29 mouse cellular contexts compared by ENCODE assay signal in the genomic region with DNA sequence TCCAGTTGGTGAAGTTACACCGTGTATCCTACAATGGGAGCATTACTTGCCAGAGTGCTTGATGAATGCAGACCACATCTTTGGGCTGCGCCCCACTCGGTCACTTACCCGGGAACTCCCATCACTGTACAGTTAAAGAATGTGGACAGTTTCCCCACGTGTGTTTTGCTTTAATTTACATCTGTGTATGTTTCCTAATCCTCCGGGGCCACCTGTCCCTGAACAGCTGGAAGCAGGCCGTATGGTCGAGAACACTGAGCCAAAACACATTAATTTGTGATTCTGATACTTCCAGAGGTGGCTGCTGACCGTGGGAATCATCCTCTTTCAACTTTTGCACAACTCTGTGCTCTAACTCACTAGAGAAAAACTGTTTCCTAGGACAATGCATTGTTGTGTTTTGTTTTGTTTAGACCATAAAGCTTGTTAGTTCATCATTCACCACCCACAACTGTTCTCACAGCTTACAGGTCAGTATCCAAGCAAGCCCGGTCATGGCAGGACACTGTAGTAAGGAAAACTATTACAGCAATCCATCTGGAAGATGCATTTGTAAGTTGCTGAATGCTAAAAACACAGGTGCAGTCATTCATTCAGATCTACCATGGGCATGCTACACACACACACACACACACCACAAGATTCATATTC. TPM values are rescaled to one million over a fixed set of nuclear protein-coding genes. Genes with fewer than 3 reads are reported as not detected.
DNase-seq lines count a peak whose midpoint lies in the region; ATAC-seq and TF ChIP-seq lines count a peak whose summit lies in the region.
"Had no signal": no experiment of that assay in that cellular context is flagged by ENCODE, and none has a peak within 500 bp of the region (broad histone marks: within the 10 kb centered on the region; RNA-seq: fewer than 3 reads in every experiment).

No protein-coding gene starts in this region.

- TF ChIP-seq POLR2A in myocyte (IDR thresholded peaks at IDR 0.05; ENCODE audit: insufficient read length, low read depth), result no peak

- 43% methylated on average over 10 of the region's 10 CpGs for WGBS in kidney, embryonic 15.5 days

- H3K79me2 ChIP-seq in myocyte (ENCODE audit: control insufficient read depth, insufficient read depth), result no peaks in the 10 kb centered on the region

- peaks cover 19% of the 10 kb centered on the region; the same call in 1 of the 2 replicates for H3K4me1 ChIP-seq in kidney, embryonic 15.5 days
- H3K4me1 ChIP-seq: liver, embryonic 13.5 days; stomach, embryonic 15.5 days had no signal

- no peaks in the 10 kb centered on the region for H3K36me3 ChIP-seq in kidney, embryonic 15.5 days
- no peaks in the 10 kb centered on the region for H3K36me3 ChIP-seq in myocyte (ENCODE audit: control insufficient read depth, insufficient read depth)
- H3K36me3 ChIP-seq: forebrain, embryonic 10.5 days; forebrain, embryonic 15.5 days; heart, embryonic 13.5 days; liver, embryonic 13.5 days; neural tube, embryonic 15.5 days; stomach, embryonic 15.5 days had no signal

- H3K9ac ChIP-seq in kidney, embryonic 15.5 days, result no peak overlapping the region
- H3K9ac ChIP-seq: forebrain, embryonic 15.5 days; heart, embryonic 13.5 days; hindbrain, embryonic 14.5 days; liver, embryonic 13.5 days; neural tube, embryonic 15.5 days; stomach, embryonic 15.5 days had no signal

- no peak overlapping the region for H3K4me2 ChIP-seq in kidney, embryonic 15.5 days
- peak overlapping the region; percentile 19 for H3K4me2 ChIP-seq in myocyte (ENCODE audit: low read depth)
- H3K4me2 ChIP-seq: forebrain, embryonic 15.5 days; heart, embryonic 13.5 days; hindbrain, embryonic 14.5 days; liver, embryonic 13.5 days; neural tube, embryonic 15.5 days; stomach, embryonic 15.5 days had no signal

- H3K4me3 ChIP-seq in kidney, embryonic 15.5 days (replicated peaks), result no peak overlapping the region
- H3K4me3 ChIP-seq in myocyte, result no peak overlapping the region
- H3K4me3 ChIP-seq: forebrain, embryonic 10.5 days; forebrain, embryonic 15.5 days; heart, embryonic 13.5 days; liver, embryonic 13.5 days; neural tube, embryonic 15.5 days; stomach, embryonic 15.5 days had no signal

- DNase-seq in kidney, adult 18-20 months, result no peak
- DNase-seq in adipocyte (ENCODE audit: low spot score), result peak; percentile 69
- DNase-seq in gonadal fat pad, adult 2 months (ENCODE audit: low read depth), result peak; percentile 62
- DNase-seq in frontal cortex, postnatal 25 days (ENCODE audit: low spot score in 2 of 2), result no peak
- DNase-seq: adrenal gland, adult 2 months; cerebellum, adult 8-10 months; cerebellum, postnatal 25 days; heart, postnatal 10 days; liver, embryonic 13.5 days; lung, adult 18-20 months; lung, postnatal 10 days; midbrain, embryonic 14.5 days; retina, postnatal 1 day; right cerebral cortex, postnatal 14 days; thymus, adult 2 months; thymus, postnatal 36 days had no signal

- 0 out of 2 replicates have a peak, but pooled peaks have one; percentile 29 for ATAC-seq in kidney, embryonic 15.5 days (replicated peaks; ENCODE audit: low FRiP score)
- ATAC-seq in CD4-positive, CD25-positive, alpha-beta regulatory T cell, adult 4 months, result no peak
- ATAC-seq: forebrain, embryonic 15.5 days had no signal

- H3K9me3 ChIP-seq in kidney, embryonic 15.5 days (replicated peaks), result no peaks in the 10 kb centered on the region
- H3K9me3 ChIP-seq: forebrain, embryonic 10.5 days; forebrain, embryonic 15.5 days; heart, embryonic 13.5 days; liver, embryonic 13.5 days; neural tube, embryonic 15.5 days; stomach, embryonic 15.5 days had no signal

- H3K27ac ChIP-seq in kidney, embryonic 15.5 days, result 0 out of 2 replicates have a peak overlapping the region, but pooled peaks have one; percentile 2
- H3K27ac ChIP-seq: forebrain, embryonic 10.5 days; forebrain, embryonic 15.5 days; heart, embryonic 13.5 days; hindbrain, embryonic 14.5 days; kidney, postnatal 0 days; liver, embryonic 13.5 days; neural tube, embryonic 15.5 days; stomach, embryonic 15.5 days had no signal

- no peaks in the 10 kb centered on the region for H3K27me3 ChIP-seq in kidney, embryonic 15.5 days
- H3K27me3 ChIP-seq in myocyte (ENCODE audit: control insufficient read depth, insufficient read depth, insufficient read length), result no peaks in the 10 kb centered on the region
- H3K27me3 ChIP-seq: forebrain, embryonic 15.5 days; heart, embryonic 13.5 days; liver, embryonic 13.5 days; neural tube, embryonic 15.5 days; stomach, embryonic 15.5 days had no signal

- H3ac ChIP-seq in myocyte (ENCODE audit: control insufficient read depth, insufficient read length), result no peak overlapping the region

TF ChIP-seq in myocyte, 11 proteins besides CTCF, POLR2A, EP300 and RAD21:
- TF ChIP-seq MYOD1 (IDR thresholded peaks at IDR 0.05; ENCODE audit: control insufficient read depth in 1 of 3, insufficient read length in 2 of 3, low read depth in 2 of 3) (peak in 2 of 3 experiments; percentile 37 to 80), MYOG (IDR thresholded peaks at IDR 0.05; ENCODE audit: control insufficient read depth in 1 of 3, insufficient read depth in 1 of 3, insufficient read length in 2 of 3, low read depth in 2 of 3) (no peak), TCF3 (IDR thresholded peaks at IDR 0.05; ENCODE audit: insufficient read length, low read depth) (peak; percentile 19)

RNA-seq across cellular contexts. Expression of gene Gm6993, which starts 34.5 kb away (rescaled TPM):
- polyA plus RNA-seq in kidney, embryonic 15.5 days (2015; fragmentation: Nextera tagmentation; extraction: Ambion mirVana), result not detected in 2 replicates
- polyA plus RNA-seq in gonadal fat pad, adult 2 months (2012; rRNA removed), result not detected in 2 replicates
- polyA plus RNA-seq in myocyte (2012; fragmentation: generic; extraction: Trizol), result not detected
- not detected for polyA plus RNA-seq in CD4-positive, CD25-positive, alpha-beta regulatory T cell, adult 4 months (2017; shearing (Covaris generic))
- polyA plus RNA-seq: adrenal gland, adult 2 months; embryonic facial prominence, embryonic 11.5 days; forebrain, embryonic 10.5 days; forebrain, embryonic 15.5 days; heart, embryonic 13.5 days; hindbrain, embryonic 14.5 days; kidney, postnatal 0 days; large intestine, adult 2 months; limb, embryonic 11.5 days; liver, embryonic 13.5 days; midbrain, embryonic 14.5 days; neural tube, embryonic 15.5 days; stomach, embryonic 15.5 days; thymus, adult 2 months had no signal

RNA-seq across cellular contexts. Expression of gene Lamb1, which starts 58.9 kb away (rescaled TPM):
- 134 and 144 TPM in 2 replicates for polyA plus RNA-seq in kidney, embryonic 15.5 days (2015; fragmentation: Nextera tagmentation; extraction: Ambion mirVana)
- 38.9 and 45.8 TPM in 2 replicates for polyA plus RNA-seq in gonadal fat pad, adult 2 months (2012; rRNA removed)
- polyA plus RNA-seq in myocyte (2012; fragmentation: generic; extraction: Trizol), result 69.4 TPM
- not detected for polyA plus RNA-seq in CD4-positive, CD25-positive, alpha-beta regulatory T cell, adult 4 months (2017; shearing (Covaris generic))

Comparison
In these comparisons a context has a peak if more than half of its experiments do, and no peak if none do; other contexts are left out.
1. DNase-seq: peak in adipocyte (single experiment) and gonadal fat pad, adult 2 months (single experiment); none in kidney, adult 18-20 months (single experiment) and frontal cortex, postnatal 25 days (0 of 2).
2. RNA of gene Lamb1, which starts 58.9 kb away (polyA plus RNA-seq): 134 to 144 TPM in kidney, embryonic 15.5 days, 69.4 TPM in myocyte (single experiment) and 38.9 to 45.8 TPM in gonadal fat pad, adult 2 months; not detected in CD4-positive, CD25-positive, alpha-beta regulatory T cell, adult 4 months; every median in the first group is over 10 times any median in the second.